Mouse (Mus musculus) spleen, postnatal 4 days (tissue): ENCODE measurements around the gene Trpc4ap.

ENCODE experiments used
- DNase-seq, 2 experiments: peaks; one replicate each; pipeline ENCODE4 v3.0.0; 2022; ENCODE audit warnings: low spot score in 2 of 2

Gene Trpc4ap

DNA sequence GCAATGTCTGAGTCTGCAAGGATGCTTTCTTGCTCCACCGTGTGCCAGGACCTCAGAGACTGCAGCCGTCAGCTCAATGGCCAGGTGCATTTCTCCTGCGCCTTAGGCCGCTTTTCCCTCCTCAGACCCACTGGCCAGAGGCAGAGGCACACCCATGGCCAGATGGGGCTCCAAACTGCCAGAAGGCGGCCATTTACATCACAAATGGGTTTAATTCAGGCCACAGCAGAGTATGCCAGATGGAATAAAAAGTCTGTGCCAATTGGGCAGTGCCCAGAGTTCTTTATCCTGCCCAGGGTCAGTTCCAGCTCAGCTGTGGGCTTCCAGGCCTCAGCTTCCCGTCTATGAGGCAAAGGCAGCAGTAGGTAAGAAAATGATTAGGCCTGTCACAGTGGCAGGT lies 51.5 kb downstream of the Trpc4ap start:
- no peak for DNase-seq

DNA sequence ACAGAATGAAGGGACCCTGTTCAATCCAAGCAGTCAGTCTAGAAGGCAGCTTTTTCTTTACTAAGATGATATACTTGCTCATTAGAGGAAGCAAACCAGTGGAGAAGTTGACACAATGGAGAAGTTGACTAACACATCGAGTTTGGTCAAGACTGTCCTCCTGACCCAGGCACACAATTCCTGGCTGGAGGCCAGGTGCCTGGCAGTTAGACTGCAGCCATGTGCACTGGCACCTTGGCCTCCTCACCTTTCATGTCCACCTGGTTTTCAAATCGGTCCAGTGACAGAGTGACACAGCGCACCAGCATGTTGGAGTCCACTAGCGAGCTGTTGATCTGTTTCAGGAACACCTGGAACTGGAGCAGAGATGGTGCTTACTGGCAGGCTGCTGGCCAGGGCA lies 54.8 kb downstream of the Trpc4ap start:
- DNase-seq = no peak

DNA sequence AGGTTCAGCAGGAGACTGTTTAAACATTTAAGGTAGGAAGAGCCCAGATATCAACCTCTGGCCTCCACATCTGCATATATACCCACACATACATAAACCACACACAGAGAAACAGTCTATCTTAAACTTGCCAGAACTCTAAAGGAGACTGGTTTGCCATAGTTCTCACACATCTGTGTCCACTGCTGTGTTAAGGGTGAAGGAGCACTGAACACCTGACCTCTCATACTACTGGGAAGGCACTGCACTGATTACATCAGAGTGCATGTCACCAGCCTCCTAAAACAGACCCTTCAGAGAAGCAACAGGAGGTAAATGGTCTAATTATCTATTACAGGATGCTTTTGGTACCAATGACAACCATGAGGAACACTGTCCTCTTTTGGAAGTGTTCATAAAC lies 55.3 kb downstream of the Trpc4ap start:
- DNase-seq = no peak

DNA sequence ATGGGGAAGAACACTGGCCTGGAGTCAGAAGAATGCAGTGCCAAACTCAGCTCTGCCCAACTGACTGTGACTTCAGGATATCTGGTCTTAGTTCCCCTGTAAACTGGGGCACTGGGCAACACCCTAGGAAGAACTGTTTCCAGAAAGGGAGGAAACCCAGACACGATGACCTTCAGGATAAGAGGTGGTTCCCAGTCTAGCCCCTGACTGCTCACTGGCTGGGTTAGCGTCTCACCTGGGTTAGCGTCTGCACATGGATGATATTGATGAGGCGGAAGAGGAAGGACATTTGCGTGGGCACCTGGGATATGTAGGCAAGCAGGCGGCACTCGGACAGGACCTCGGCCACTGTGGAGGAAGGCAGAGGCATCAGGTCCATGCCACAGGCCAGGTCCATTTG lies 56.2 kb downstream of the Trpc4ap start:
- no peak for DNase-seq

DNA sequence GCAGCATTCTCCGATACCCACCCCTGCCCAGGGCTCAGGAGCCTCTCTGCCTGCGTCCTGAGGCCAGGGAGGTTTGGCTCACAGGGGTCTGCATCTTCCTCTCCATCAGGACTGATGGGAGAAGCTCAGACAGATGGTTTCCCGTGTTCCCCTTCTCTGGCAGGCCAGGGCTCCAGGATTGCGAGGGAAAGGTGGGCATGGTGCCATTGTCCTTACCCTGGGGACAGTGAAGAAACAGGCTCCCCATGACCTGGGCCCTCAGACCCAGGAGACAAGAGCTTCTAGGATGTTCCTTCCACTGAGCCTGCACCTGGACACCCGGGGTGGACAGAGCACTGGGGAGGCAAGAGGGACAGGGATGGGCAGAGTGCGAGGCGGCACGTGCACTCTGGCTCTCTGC lies 57.6 kb downstream of the Trpc4ap start:
- no peak for DNase-seq

DNA sequence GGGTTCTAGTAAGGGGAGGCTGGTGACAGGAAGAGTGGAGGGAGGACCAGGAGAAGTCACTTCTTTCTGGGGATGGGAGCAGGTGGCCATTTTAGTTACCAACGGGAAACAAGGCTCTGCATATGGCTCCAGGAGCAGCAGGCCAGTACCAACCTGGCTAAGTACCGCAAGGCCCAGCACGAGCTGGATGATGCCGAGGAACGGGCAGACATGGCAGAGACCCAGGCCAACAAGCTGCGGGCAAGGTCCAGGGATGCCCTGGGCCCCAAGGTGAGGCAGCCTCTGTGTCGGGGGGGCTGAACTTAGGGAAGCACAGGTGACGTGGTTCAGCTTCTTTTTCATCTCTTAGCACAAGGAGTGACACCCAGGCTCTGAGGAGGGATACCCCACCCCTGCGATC lies 58.5 kb downstream of the Trpc4ap start:
- no peak for DNase-seq

DNA sequence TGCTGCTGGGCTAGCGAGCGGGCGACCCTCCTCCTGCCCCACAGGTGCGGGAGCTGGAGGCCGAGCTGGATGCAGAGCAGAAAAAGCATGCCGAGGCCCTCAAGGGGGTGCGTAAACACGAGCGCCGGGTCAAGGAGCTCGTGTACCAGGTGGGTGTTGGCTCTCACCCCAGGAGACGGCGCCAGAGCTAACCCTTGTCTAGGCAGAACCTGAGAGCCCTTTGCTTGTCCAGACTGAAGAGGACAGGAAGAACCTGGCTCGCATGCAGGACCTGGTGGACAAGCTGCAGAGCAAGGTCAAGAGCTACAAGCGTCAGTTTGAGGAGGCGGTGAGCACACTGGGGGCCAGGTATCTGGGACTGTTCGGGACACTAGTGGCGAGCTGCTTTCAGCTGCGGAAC lies 59.1 kb downstream of the Trpc4ap start:
- no peak for DNase-seq

DNA sequence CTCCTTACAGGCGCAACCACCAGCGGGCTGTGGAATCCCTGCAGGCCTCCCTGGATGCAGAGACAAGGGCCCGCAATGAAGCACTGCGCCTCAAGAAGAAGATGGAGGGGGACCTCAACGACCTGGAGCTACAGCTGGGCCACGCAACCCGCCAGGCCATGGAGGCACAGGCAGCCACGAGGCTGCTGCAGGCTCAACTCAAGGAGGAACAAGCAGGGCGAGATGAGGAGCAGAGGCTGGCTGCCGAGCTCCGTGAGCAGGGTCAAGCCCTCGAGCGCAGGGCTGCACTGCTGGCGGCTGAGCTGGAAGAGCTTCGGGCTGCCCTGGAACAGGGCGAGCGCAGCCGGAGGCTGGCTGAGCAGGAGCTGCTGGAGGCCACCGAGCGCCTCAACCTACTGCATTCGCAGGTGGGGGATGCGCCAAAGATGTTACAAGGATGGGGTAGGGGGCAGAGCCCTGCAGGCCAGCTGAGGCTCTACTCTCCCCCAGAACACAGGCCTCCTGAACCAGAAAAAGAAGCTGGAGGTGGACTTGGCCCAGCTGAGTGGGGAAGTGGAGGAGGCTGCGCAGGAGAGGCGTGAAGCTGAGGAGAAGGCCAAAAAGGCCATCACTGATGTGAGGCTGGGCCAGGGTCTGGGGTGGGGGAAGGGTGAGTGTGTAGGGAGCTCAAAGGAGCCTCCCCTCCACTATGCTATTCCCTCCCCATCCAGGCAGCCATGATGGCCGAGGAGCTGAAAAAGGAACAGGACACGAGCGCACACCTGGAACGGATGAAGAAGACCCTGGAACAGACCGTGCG lies 59.8 kb downstream of the Trpc4ap start:
- DNase-seq = no peak

DNA sequence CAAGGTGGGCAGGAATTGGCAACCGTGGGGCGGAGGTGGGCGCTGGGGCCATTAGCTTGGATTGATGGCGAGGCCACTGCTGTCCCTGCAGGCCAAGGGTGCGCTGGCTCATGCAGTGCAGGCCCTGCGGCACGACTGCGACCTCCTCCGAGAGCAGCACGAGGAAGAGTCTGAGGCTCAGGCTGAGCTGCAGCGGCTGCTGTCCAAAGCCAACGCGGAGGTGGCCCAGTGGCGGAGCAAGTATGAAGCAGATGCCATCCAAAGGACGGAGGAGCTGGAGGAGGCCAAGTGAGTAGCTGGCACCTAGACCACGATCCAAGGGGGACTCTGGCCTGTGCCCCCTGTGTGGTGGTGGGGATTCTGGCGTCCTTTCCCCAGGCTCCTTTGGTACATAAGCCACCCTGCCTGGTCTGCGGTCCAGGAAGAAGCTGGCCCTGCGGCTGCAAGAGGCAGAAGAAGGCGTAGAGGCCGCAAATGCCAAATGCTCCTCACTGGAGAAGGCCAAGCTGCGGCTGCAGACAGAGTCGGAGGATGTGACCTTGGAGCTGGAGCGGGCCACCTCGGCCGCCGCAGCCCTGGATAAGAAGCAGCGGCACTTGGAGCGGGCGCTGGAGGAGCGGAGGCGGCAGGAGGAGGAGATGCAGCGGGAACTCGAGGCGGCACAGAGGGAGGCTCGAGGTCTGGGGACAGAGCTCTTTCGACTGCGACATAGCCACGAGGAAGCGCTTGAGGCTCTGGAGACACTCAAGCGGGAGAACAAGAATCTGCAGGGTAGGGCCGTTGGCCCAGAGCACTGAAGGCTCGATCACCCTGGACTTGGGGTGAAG lies 61.4 kb downstream of the Trpc4ap start:
- DNase-seq = no peak

DNA sequence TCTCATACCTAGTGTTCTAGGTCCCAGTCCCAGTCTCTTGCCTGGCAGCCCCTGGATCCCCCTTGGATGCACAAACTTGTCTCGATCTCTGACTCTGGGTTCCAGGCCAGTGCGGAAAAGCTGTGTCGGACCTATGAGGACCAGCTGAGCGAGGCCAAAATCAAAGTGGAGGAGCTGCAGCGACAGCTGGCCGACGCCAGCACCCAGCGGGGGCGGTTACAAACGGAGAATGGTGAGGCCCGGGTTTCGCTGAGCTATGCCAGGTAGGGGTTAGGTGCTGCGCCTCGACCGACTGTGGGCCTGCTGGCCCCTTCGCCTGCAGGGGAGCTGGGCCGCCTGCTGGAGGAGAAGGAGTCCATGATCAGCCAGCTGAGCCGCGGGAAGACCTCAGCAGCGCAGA lies 62.0 kb downstream of the Trpc4ap start:
- DNase-seq = no peak

DNA sequence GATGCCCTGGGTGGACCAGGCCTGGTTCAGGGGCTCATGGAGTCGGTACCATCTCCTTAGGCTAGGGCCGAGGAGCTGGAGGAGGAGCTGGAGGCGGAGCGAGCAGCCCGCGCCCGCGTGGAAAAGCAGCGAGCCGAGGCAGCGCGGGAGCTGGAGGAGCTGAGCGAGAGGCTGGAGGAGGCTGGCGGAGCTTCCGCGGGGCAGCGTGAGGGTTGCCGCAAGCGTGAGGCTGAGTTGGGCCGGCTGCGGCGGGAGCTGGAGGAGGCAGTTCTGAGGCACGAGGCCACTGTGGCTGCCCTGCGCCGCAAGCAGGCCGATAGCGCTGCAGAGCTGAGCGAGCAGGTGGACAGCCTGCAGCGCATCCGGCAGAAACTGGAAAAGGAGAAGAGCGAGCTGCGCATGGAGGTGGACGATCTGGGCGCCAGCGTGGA lies 62.9 kb downstream of the Trpc4ap start:
- DNase-seq = peak in 1 of 2 experiments; percentile 67

DNA sequence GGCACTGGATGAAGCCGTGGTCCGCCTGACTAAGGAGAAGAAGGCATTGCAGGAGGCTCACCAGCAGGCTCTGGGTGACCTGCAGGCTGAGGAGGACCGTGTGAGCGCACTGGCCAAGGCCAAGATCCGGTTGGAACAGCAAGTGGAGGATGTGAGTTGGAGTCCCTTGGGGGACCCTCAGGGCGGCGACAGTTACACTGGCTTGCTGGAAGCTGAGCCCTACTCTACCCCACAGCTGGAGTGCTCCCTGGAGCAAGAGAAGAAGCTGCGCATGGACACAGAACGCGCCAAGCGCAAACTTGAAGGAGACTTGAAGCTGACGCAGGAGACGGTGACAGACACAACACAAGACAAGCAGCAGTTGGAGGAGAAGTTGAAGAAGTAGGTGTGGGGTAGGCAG lies 63.7 kb downstream of the Trpc4ap start:
- DNase-seq = no peak

DNA sequence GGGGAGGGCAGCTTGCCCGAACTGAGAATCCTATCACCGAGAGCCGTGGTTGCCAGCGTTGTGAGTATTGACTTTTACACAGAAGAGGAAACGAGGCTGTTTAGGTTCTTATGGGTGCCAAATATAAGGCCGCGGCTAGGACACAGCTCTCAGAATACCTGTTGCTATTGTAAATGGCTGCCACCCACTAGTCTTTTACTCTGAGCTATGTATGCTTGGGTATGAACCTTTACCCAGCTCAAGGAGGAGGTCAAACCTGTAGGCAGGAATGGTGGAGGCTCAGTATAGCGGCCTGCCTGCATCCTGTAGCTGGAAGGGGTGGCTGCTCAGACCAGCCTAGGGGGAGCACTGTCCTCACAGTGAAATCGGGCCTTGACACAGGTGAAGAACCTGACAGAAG lies 64.1 kb downstream of the Trpc4ap start:
- no peak for DNase-seq

DNA sequence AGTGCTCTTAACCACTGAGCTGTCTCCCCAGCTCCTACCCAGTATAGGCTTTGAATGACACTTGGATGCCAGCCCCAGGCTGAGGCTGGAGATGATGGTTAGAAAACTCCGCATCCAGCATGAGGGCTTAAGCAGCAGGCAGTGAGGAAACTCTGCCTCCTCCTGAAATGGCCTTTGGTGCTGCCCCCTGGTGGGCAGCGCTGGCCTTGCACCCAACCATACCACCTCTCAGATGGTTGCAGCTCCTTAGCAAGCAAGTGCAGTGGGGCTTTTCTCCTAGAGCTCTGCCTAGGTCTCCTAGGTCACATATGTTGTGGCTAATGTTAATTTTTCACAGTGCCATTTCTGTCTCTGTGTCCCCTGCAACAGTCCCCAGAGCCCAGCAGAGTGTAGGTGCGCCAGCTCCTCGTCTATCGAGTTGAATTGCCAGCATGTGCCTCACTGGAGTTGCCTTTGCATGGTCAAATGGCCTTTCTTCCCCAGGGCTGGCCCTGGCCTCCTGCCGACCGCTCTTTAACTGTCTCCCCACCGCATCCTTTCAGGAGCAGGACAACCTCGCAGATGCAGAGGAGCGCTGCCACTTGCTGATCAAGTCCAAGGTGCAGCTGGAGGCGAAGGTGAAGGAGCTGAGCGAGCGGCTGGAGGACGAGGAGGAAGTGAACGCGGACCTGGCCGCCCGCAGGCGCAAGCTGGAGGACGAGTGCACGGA lies 65.0 kb downstream of the Trpc4ap start:
- peak; percentile 72 to 90 for DNase-seq

DNA sequence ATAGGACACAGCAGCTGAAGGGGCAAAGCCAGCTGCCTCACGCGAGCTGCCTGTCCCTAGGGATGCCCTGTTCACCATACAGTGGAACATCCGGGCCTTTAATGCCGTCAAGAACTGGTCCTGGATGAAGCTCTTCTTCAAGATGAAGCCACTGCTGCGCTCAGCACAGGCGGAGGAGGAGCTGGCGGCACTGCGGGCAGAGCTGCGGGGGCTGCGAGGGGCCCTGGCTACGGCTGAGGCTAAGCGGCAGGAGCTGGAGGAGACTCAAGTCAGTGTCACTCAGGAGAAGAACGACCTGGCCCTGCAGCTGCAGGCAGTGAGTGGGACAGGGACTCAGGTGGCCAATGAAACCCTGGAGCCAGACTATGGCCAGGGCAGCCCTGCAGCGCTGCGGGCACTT lies 65.9 kb downstream of the Trpc4ap start:
- no peak for DNase-seq

DNA sequence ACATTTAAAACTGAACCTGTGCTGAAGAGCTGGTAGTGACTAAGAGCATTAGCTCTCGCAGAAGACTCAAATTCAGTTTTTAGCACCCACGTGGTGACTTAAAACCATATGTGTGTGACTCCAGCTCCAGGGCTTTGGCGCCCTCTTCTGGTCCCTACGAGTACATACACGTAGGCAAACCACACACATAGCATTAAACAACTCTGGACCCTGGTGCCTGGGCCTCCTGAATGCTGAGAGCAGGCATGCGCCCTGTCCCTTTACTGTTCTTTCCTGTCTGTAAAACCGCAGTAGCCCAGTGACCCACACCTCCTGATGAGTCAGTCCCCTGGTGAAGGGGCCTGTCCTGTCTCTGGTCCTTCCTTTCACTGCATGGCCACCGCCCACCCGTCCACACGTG lies 67.5 kb downstream of the Trpc4ap start:
- DNase-seq = no peak

DNA sequence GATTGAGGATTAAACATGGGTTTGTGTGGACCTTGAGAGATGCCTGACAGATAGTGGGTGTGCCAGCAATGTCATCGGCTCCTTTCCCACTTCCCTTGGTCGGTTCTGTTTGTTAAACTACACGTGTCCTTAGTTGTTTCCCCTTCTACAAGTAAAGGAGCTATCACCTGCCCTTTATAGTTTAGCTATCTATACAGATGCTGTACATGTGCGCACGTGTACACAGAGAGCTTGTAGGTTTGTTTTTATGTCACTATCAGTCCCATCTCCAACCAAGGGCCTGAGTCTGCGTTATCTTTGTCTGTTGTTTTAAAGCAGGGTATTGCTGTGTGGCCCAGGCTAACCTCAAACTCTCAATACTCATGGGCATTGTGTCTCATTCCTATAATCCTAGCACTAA lies 68.2 kb downstream of the Trpc4ap start:
- no peak for DNase-seq

DNA sequence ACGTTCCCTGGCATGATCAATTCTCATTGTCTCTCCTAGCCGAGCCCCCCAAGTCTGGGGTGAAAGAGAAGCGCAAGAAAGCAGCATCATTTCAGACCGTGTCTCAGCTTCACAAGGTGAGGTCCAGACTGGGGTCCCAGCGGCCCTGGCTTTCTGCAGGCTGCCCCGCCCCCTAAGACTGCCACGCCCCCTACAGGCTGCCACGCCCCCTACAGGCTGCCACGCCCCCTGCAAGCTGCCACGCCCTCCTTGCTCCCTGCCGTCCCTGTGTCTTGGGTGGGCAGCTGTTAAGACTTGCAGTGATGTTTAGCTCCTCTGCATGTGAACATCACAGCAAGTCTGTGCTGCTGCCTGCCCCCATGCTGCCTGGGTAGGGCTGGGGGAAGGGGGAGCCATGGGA lies 69.6 kb downstream of the Trpc4ap start:
- no peak for DNase-seq

DNA sequence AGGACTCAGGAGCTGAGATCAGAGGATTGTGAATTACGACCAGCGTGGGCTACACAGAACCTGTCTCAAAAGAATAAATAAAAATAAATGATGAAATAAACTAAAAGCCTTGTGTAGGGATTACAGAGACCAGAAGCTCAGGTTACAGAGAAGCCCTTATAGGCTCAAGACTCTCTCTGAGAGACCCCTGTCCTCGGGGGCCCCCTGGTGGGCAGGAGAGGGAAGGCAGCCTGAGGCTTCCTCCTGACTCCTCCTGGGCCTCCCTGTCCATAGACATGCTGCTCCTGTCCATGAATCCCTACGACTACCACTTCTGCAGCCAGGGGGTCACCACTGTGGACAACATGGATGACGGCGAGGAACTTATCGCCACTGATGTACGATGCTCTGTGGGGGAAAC lies 72.4 kb downstream of the Trpc4ap start:
- peak; percentile 90 to 98 for DNase-seq

DNA sequence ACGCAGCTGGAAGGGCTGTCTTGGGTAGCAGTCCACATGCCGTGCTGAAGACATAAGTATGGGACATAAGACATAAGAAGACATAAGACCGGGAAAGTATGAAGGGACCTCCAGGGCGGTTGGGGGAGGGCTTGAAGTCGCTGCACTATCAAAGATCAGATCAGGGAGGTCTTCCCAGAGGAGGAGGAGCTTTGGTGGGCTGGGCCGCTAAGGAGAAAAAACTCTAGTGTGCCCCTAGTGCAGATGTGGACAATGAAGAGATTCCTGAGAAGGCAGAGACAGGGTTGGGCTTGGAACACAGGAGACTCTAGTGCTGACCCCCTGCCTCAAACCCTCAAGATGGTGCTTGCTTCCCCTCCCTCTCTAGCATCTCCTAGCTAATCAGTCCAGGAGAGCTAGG lies 75.2 kb downstream of the Trpc4ap start:
- no peak for DNase-seq

DNA sequence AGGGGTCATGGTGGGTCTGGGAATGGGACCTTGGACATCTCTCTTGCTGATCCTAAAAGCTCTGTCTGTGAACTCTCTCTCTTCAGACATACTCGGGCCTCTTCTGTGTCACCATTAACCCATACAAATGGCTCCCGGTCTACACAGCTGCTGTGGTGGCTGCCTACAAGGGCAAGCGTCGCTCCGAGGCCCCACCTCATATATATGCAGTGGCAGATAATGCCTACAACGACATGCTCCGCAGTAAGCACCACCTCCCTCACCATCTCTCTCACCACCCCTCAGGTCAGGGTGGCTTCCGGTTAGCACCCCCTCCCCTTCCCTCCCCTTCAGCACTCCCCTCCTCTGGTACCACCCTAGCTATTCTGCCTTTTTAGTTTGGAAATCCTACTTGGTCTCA lies 78.2 kb downstream of the Trpc4ap start:
- no peak for DNase-seq

DNA sequence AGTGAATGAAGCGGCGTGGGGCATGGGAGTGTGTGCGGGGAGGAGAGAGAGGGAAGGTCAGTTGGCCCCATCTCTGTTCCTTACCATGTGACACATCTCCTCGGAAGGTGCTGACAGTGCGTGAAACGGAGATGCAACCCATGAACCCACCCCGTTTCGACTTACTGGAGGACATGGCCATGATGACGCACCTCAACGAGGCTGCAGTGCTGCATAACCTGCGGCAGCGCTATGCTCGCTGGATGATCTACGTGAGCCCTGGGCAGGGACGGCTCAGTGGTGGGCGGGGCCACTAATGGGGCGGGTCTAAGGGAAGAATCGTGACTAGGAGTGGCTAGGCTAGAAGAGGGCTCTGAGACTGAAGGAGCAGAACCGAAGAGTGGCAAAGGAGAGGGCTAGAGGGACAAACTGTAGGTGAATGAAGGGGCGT lies 78.8 kb downstream of the Trpc4ap start:
- peak; percentile 88 to 91 for DNase-seq
